Mouse (Mus musculus) myocyte (in vitro differentiated cells): ENCODE measurements around the gene Ankrd36.

Experiments
- CEBPB ChIP-seq: IDR thresholded peaks from 2 replicates; pipeline ENCODE4 v1.6.1; 2011; ENCODE audit warnings: mild to moderate bottlenecking, moderate library complexity; ENCODE audit not compliant: poor library complexity, insufficient read depth, severe bottlenecking
- E2F4 ChIP-seq: IDR thresholded peaks from one replicate; pipeline ENCODE4 v1.6.1; 2011; ENCODE audit warnings: mild to moderate bottlenecking, control low read depth, moderate library complexity; ENCODE audit not compliant: insufficient read depth
- MAX ChIP-seq: IDR thresholded peaks from one replicate; pipeline ENCODE4 v1.6.1; 2011; ENCODE audit warnings: low read depth, mild to moderate bottlenecking, control low read depth
- MYOD1 ChIP-seq, 3 experiments: IDR thresholded peaks; one replicate each; pipeline ENCODE4 v1.6.1; 2011; ENCODE audit warnings: control low read depth in 2 of 3, low read depth in 2 of 3, mild to moderate bottlenecking in 2 of 3, moderate library complexity in 1 of 3; ENCODE audit not compliant: insufficient read length in 2 of 3, control insufficient read depth in 1 of 3
- POLR2A ChIP-seq: IDR thresholded peaks from one replicate; pipeline ENCODE4 v1.6.1; 2011; ENCODE audit warnings: low read depth, mild to moderate bottlenecking, control low read depth, moderate library complexity; ENCODE audit not compliant: insufficient read length
- POLR2AphosphoS2 ChIP-seq: IDR thresholded peaks from one replicate; pipeline ENCODE4 v1.6.1; 2011; ENCODE audit warnings: low read depth, control low read depth; ENCODE audit not compliant: insufficient read length
- SRF ChIP-seq: IDR thresholded peaks from one replicate; pipeline ENCODE4 v1.6.1; 2011; ENCODE audit warnings: low read depth; ENCODE audit not compliant: control insufficient read depth, insufficient read length
- USF1 ChIP-seq: IDR thresholded peaks from one replicate; pipeline ENCODE4 v1.6.1; 2011; ENCODE audit warnings: low read depth, mild to moderate bottlenecking, control low read depth, moderate library complexity

GRCm38 (mm10) chr11:5568082-5568481 lies 1.4 kb upstream of the Ankrd36 start:
- no peak for TF ChIP-seq POLR2A
- TF ChIP-seq USF1, result no peak
- no peak for TF ChIP-seq MAX
- no peak for TF ChIP-seq E2F4
- no peak for TF ChIP-seq CEBPB
- no peak for TF ChIP-seq MYOD1 (IDR thresholded peaks at IDR 0.05; ENCODE audit: control insufficient read depth in 1 of 3, insufficient read length in 2 of 3, low read depth in 2 of 3)
- TF ChIP-seq SRF, result no peak
- TF ChIP-seq POLR2AphosphoS2, result no peak
